Mouse (Mus musculus) thymus, adult 2 months (tissue): ENCODE data around the gene Enpep.

Experiments
- CTCF ChIP-seq: fragments of 200-500 bp; IDR thresholded peaks from 2 replicates; pipeline ENCODE4 v1.5.1; 2012; ENCODE audit warnings: mild to moderate bottlenecking, control low read depth, low read length, moderate library complexity, borderline replicate concordance; ENCODE audit not compliant: control insufficient read depth, poor library complexity, insufficient read depth; ENCODE audit errors: extremely low read depth
- POLR2A ChIP-seq: fragments of 200-500 bp; IDR thresholded peaks from 2 replicates; pipeline ENCODE4 v1.6.1; 2012; ENCODE audit warnings: mild to moderate bottlenecking, low read length, control low read depth, moderate library complexity; ENCODE audit not compliant: control insufficient read depth, poor library complexity, insufficient read depth; ENCODE audit errors: extremely low read depth

- TF ChIP-seq CTCF, result no peak
- TF ChIP-seq POLR2A, result no peak
Observed at GRCm38 (mm10) chr3:129332142-129332541, 378 bp downstream of the Enpep start.
